Mouse (Mus musculus) lung, embryonic 14.5 days (tissue): ENCODE data around the gene Dmp1. TPM values are rescaled to one million over a fixed set of nuclear protein-coding genes. Genes with fewer than 3 reads are reported as not detected.

Experiments
- ATAC-seq: fragments of 200-750 bp; cut with Nextera tagmentation; 2 replicates; pipeline ENCODE4 v1.8.0; 2017; ENCODE audit warnings: mild to moderate bottlenecking, moderate TSS enrichment, moderate library complexity; ENCODE audit not compliant: insufficient read depth
- DNase-seq: peaks from one replicate; pipeline ENCODE4 v3.0.0-alpha.2; 2015
- H3K27ac ChIP-seq: fragments of 300-500 bp; sonication (generic); 2 replicates; pipeline ENCODE4 v1.5.1; 2014; ENCODE audit warnings: low read depth, mild to moderate bottlenecking, moderate library complexity
- H3K27me3 ChIP-seq: fragments of 300-500 bp; sonication (generic); 2 replicates; pipeline ENCODE4 v1.6.1; 2014; ENCODE audit warnings: low read length, control low read depth; ENCODE audit not compliant: insufficient read depth
- H3K36me3 ChIP-seq: fragments of 300-500 bp; sonication (generic); 2 replicates; pipeline ENCODE4 v1.6.1; 2014; ENCODE audit warnings: control low read depth; ENCODE audit not compliant: insufficient read depth
- H3K4me1 ChIP-seq: fragments of 300-500 bp; sonication (generic); 2 replicates; pipeline ENCODE4 v1.6.1; 2014; ENCODE audit warnings: antibody characterized with exemption, control low read depth; ENCODE audit not compliant: insufficient read depth
- H3K4me2 ChIP-seq: fragments of 300-500 bp; sonication (generic); 2 replicates; pipeline ENCODE4 v1.6.1; 2014; ENCODE audit warnings: mild to moderate bottlenecking
- H3K4me3 ChIP-seq: fragments of 300-500 bp; sonication (generic); 2 replicates; pipeline ENCODE4 v1.5.1; 2014; ENCODE audit warnings: low read depth, low read length
- H3K9ac ChIP-seq: fragments of 300-500 bp; sonication (generic); 2 replicates; pipeline ENCODE4 v1.6.1; 2014
- H3K9me3 ChIP-seq: fragments of 300-500 bp; sonication (generic); 2 replicates; pipeline ENCODE4 v1.6.1; 2016; ENCODE audit warnings: low read depth, low read length, control low read depth
- CTCF ChIP-seq: IDR thresholded peaks from 2 replicates; pipeline ENCODE4 v1.5.1; 2016; ENCODE audit warnings: antibody characterized with exemption, low read depth
- WGBS: fragments of 180-500 bp; shearing (Covaris S2); extraction: QIAGEN DNeasy Blood & Tissue Kit; methylation state at CpG from one replicate; pipeline ENCODE4 v1.1.7; 2014; 5-methylcytosine and 5-hydroxymethylcytosine counted together
- polyA plus RNA-seq: library from polyadenylated mRNA; unstranded; fragments of >200 nt; fragmentation: Nextera tagmentation; extraction: Ambion mirVana; gene quantifications from 2 replicates; pipeline ENCODE4 v1.2.1, GENCODE M21; 2014

The Dmp1 gene
- polyA plus RNA-seq, 1 experiment from 2014 or later, result 0.86 TPM

GRCm38 (mm10) chr5:104173094-104173493 lies 29.3 kb upstream of the Dmp1 start:
- H3K4me3 ChIP-seq, result no peak overlapping the region
- no peaks in the 10 kb centered on the region for H3K27me3 ChIP-seq
- H3K4me1 ChIP-seq, result no peaks in the 10 kb centered on the region
- no peak overlapping the region for H3K9ac ChIP-seq
- no peak for TF ChIP-seq CTCF
- 76% methylated on average over 6 of the region's 6 CpGs for WGBS
- no peak overlapping the region for H3K27ac ChIP-seq
- no peak for ATAC-seq
- 0 out of 2 replicates have a peak, but pooled peaks cover 3% of the 10 kb centered on the region for H3K9me3 ChIP-seq
- H3K4me2 ChIP-seq, result no peak overlapping the region
- no peak for DNase-seq
- no peaks in the 10 kb centered on the region for H3K36me3 ChIP-seq

GRCm38 (mm10) chr5:104183743-104184142 lies 18.7 kb upstream of the Dmp1 start:
- peaks cover 7% of the 10 kb centered on the region; the same call in 1 of the 2 replicates for H3K9me3 ChIP-seq
- H3K4me3 ChIP-seq, result no peak overlapping the region
- ATAC-seq (no peak), DNase-seq (no peak)
- no peak overlapping the region for H3K27ac ChIP-seq
- no peaks in the 10 kb centered on the region for H3K4me1 ChIP-seq
- TF ChIP-seq CTCF, result no peak
- no peaks in the 10 kb centered on the region for H3K36me3 ChIP-seq
- H3K9ac ChIP-seq, result no peak overlapping the region
- 86% methylated on average over 1 of the region's 1 CpGs for WGBS
- H3K27me3 ChIP-seq, result no peaks in the 10 kb centered on the region
- no peak overlapping the region for H3K4me2 ChIP-seq

- 75% methylated on average over 3 of the region's 3 CpGs for WGBS
- Histone ChIP-seq H3K27ac (no peak overlapping the region), H3K4me1 (no peaks in the 10 kb centered on the region), H3K4me2 (no peak overlapping the region), H3K9me3 (no peaks in the 10 kb centered on the region), H3K9ac (no peak overlapping the region), H3K27me3 (no peaks in the 10 kb centered on the region), H3K4me3 (no peak overlapping the region), H3K36me3 (no peaks in the 10 kb centered on the region)
- ATAC-seq (no peak), DNase-seq (no peak)
- no peak for TF ChIP-seq CTCF
Measured at GRCm38 (mm10) chr5:104187281-104187680, 15.1 kb upstream of the Dmp1 start.

GRCm38 (mm10) chr5:104195086-104195485 lies 7.3 kb upstream of the Dmp1 start:
- DNase-seq (no peak), ATAC-seq (no peak)
- H3K4me3 ChIP-seq, result no peak overlapping the region
- H3K27me3 ChIP-seq, result no peaks in the 10 kb centered on the region
- no peak overlapping the region for H3K4me2 ChIP-seq
- no peak for TF ChIP-seq CTCF
- H3K9ac ChIP-seq, result no peak overlapping the region
- H3K4me1 ChIP-seq, result no peaks in the 10 kb centered on the region
- H3K27ac ChIP-seq, result no peak overlapping the region
- WGBS, result 89% methylated on average over 1 of the region's 1 CpGs
- H3K36me3 ChIP-seq, result no peaks in the 10 kb centered on the region
- no peaks in the 10 kb centered on the region for H3K9me3 ChIP-seq

- no peak for DNase-seq
- ATAC-seq, result no peak
- Histone ChIP-seq H3K27ac (no peak overlapping the region), H3K4me1 (no peaks in the 10 kb centered on the region), H3K4me3 (no peak overlapping the region), H3K27me3 (no peaks in the 10 kb centered on the region), H3K36me3 (no peaks in the 10 kb centered on the region), H3K9ac (no peak overlapping the region), H3K4me2 (no peak overlapping the region), H3K9me3 (no peaks in the 10 kb centered on the region)
- WGBS, result 83% methylated on average over 12 of the region's 12 CpGs
- TF ChIP-seq CTCF, result no peak
Measured at GRCm38 (mm10) chr5:104201153-104201950, 1.1 kb upstream of the Dmp1 start.

GRCm38 (mm10) chr5:104212531-104212930 lies 10.1 kb downstream of the Dmp1 start:
- Histone ChIP-seq H3K9ac (no peak overlapping the region), H3K27me3 (no peaks in the 10 kb centered on the region), H3K36me3 (no peaks in the 10 kb centered on the region), H3K4me1 (no peaks in the 10 kb centered on the region; the same call in 1 of the 2 replicates), H3K4me3 (no peak overlapping the region), H3K9me3 (no peaks in the 10 kb centered on the region), H3K27ac (no peak overlapping the region), H3K4me2 (no peak overlapping the region)
- no peak for DNase-seq
- WGBS, result 71% methylated on average over 11 of the region's 11 CpGs
- TF ChIP-seq CTCF, result no peak
- ATAC-seq, result no peak

- DNase-seq (peak; percentile 87), ATAC-seq (peak; percentile 60; the same call in 1 of the 2 replicates)
- H3K9me3 ChIP-seq, result no peaks in the 10 kb centered on the region
- no peaks in the 10 kb centered on the region for H3K36me3 ChIP-seq
- no peak overlapping the region for H3K4me3 ChIP-seq
- WGBS, result 21% methylated on average over 5 of the region's 5 CpGs
- no peaks in the 10 kb centered on the region for H3K27me3 ChIP-seq
- TF ChIP-seq CTCF, result peak; percentile 79
- H3K27ac ChIP-seq, result no peak overlapping the region
- no peaks in the 10 kb centered on the region for H3K4me1 ChIP-seq
- H3K4me2 ChIP-seq, result no peak overlapping the region
- no peak overlapping the region for H3K9ac ChIP-seq
Measured at GRCm38 (mm10) chr5:104218926-104219325, 16.5 kb downstream of the Dmp1 start.
